Mouse (Mus musculus) CH12.LX (cell line): ENCODE results near the gene Calcoco2.

Experiments used
- CTCF ChIP-seq, 2 experiments: IDR thresholded peaks in 1 of 2; conservative IDR thresholded peaks in 1 of 2; 2 replicates each; pipeline ENCODE4 v1.5.1; 2011 to 2012; ENCODE audit warnings: low read depth in 2 of 2, low read length in 2 of 2, improper control_type of control experiment in 1 of 2, inconsistent platforms in 1 of 2, mild to moderate bottlenecking in 1 of 2, moderate library complexity in 1 of 2
- ELF1 ChIP-seq: IDR thresholded peaks from 2 replicates; pipeline ENCODE4 v1.6.1; 2014; ENCODE audit warnings: low read depth, mild to moderate bottlenecking, inconsistent platforms, low read length, improper control_type of control experiment
- EP300 ChIP-seq: IDR thresholded peaks from 2 replicates; pipeline ENCODE4 v1.6.1; 2011; ENCODE audit warnings: low read length, improper control_type of control experiment
- MAFK ChIP-seq: IDR thresholded peaks from 2 replicates; pipeline ENCODE4 v1.6.1; 2011; ENCODE audit warnings: low read length, improper control_type of control experiment; ENCODE audit not compliant: insufficient replicate concordance
- MAX ChIP-seq: IDR thresholded peaks from 2 replicates; pipeline ENCODE4 v1.6.1; 2011; ENCODE audit warnings: low read length, improper control_type of control experiment
- PAX5 ChIP-seq: IDR thresholded peaks from 2 replicates; pipeline ENCODE4 v1.6.1; 2012; ENCODE audit warnings: low read length, inconsistent platforms, mixed read lengths
- POLR2A ChIP-seq: IDR thresholded peaks from 2 replicates; pipeline ENCODE4 v1.6.1; 2011; ENCODE audit warnings: low read depth, mild to moderate bottlenecking, improper control_type of control experiment, low read length
- RAD21 ChIP-seq: IDR thresholded peaks from 2 replicates; pipeline ENCODE4 v1.6.1; 2011; ENCODE audit warnings: low read depth, mild to moderate bottlenecking, low read length, improper control_type of control experiment, moderate library complexity
- ZC3H11A ChIP-seq: IDR thresholded peaks from 2 replicates; pipeline ENCODE4 v1.6.1; 2012; ENCODE audit warnings: low read depth, mild to moderate bottlenecking, inconsistent platforms, low read length, improper control_type of control experiment

DNA sequence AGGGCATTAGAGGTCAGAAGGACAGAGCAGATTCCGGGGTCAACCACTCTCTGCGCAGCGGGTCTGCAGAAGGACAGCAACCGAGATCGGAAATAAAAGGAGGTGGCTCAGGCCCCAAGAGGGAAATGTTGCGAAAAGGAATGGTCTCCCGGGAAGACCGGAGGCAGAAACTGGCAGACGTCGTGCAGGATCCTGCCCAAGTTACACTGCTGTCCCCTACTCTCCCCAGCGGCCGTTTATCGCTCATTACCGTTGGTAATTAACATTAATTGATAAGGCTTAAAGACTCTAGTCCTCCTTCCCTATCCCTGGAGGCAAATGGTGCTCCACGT is 36.6 kb downstream of the Calcoco2 start:
- no peak for TF ChIP-seq ZC3H11A
- no peak for TF ChIP-seq CTCF (conservative IDR thresholded peaks at IDR 0.05 in 1 of 2, IDR thresholded peaks at IDR 0.05 in 1 of 2; ENCODE audit: low read depth in 2 of 2, low read length in 2 of 2)
- no peak for TF ChIP-seq POLR2A
- TF ChIP-seq MAX: no peak
- no peak for TF ChIP-seq MAFK
- TF ChIP-seq ELF1: no peak
- TF ChIP-seq PAX5: no peak
- TF ChIP-seq RAD21: no peak
- TF ChIP-seq EP300: 0 out of 2 replicates have a peak, but pooled peaks have one; percentile 31
